Mouse (Mus musculus) Muller cell, postnatal 12 days (primary cell): Measurements from ENCODE around the gene Map3k3.
"Not testable (repeated sequence)": the region's sequence is repeated elsewhere in the genome, so short reads cannot be mapped to it uniquely, and the experiment has no call there.

Source experiments
- DNase-seq: peaks from one replicate; pipeline ENCODE4 v3.0.0-alpha.2; 2015; ENCODE audit errors: inconsistent ontology term

Gene Map3k3

DNA sequence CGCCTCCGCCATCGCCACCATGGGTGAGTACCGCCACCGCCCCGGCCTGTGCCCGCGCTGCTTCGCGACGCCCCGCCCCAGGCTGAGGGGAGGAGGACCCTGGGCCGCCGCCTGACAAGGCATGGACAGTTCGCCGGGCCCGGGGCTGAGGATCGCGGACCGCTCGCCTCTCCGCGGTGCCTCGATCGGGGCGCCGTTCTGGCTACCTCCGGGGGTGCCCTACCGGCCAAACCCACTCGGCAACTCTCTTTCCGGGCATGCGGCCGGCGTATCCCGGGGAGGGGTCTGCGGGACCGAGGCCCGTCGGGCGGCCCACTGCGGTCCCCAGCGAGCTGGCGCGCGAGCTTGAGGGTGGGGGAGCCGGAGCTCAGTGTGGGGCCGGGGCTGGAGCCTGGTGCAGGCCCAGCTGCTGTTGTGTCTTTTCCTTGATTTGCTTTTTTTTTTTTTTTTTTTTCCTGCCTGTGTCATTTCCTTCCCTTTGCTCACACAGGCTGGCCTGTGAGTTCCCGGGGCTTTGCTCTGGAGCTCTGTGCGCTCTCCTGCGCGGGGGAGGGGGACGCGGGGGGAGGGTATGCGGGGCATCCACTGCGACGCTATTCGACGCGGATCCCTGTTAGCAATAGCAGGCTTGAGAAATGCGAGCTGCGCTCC, 623 bp downstream of the Map3k3 start:
- DNase-seq: peak; percentile 89

DNA sequence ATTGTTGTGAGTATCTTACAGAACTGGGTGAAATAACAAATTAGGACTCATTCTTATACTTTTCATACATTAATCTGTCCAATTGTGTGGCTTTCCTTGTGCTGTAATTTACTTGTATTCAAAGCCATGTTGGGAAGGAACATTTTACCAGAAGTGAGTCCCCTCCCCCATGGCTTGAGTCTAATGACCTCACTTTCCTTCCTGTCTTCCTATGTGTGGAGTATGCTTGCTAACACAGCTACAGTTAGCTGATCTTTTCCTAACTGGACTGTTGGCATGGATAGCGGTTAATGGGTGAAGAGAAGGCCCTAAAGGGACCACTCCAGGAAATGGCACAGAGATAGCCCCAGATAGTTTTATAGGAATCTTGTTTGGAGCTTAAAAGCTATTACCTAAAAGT, 13.8 kb downstream of the Map3k3 start:
- no peak for DNase-seq

DNA sequence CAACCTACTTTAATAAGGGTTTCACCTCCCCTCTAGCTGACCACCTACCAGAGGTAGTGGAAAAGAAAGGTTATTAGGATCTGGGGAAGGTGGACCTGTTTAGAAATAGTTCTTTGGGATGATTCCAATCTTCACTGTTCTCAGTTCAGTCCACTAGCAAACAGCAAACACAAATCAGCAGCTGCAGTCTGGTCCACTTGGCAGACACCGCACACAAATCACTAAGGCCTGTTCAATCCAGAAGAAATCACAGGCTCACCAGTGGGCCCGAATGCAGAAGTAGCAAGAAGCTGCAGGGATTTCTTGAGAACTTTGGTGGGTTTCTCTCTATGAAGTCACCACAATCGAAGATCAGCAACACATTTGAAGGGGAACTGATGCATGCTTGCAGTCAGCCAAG, 18.5 kb downstream of the Map3k3 start:
- no peak for DNase-seq

DNA sequence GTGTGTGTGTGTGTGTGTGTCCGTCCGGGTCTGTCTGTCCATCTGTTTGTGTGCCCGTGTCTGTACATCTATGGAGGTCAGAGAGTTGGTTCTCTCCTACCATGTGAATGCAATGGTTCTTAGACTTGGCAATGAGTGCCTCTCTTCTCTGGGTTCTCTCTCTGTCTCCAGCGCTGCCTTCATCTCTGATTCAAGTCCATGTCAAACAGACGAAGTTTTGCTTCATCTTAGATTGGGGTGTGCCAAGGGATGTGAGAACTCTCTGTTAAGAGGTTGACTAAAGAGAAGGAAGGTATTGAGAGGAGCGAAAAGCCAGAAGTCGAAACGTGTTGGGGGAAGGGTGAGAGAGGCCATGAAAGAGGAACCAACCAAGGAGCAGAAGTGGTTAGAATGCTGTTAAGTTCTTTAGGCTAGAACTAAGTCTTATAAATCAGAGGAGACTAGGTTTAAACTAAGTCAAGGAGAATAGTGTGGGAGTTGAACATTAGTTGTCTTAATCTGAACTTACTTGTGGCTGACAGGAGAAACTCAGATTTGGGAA, 21.7 kb downstream of the Map3k3 start:
- DNase-seq: no peak

DNA sequence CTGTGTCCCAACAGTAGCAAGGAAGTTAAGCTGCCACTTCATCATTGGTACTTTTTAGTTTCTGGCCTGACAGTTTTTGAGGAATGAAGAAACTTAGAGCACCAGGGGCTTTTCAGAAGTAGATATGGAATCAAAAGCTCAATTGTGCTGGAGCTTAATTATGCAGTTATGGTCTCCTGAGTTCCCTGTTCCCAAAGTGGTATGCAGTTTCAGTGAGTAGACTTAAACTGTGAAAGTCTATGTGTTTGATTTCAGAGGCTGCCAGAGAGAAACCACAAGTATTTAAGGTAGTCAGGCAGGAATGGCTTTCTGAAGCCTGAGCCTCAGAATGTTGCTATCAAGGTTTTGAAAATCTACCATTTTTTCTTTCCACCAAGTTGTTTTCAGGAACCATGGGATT, 27.3 kb downstream of the Map3k3 start:
- peak; percentile 65 for DNase-seq

DNA sequence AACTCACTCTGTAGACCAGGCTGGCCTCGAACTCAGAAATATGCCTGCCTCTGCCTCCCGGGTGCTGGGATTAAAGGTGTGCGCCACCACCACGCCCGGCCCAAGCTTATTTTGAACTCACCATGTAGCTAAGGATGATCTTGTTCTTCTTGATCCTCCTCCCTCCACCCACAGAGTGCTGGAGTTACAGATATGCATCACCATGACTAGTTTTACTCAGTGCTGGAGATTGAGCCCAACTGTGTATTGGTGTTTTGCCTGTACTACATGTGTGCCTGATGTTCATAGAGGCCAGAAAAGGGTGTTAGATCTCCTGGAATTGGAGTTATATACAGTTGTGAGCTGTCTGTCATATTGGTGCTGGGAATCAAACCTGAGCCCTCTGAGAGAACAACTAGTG, 37.8 kb downstream of the Map3k3 start:
- DNase-seq: no peak

DNA sequence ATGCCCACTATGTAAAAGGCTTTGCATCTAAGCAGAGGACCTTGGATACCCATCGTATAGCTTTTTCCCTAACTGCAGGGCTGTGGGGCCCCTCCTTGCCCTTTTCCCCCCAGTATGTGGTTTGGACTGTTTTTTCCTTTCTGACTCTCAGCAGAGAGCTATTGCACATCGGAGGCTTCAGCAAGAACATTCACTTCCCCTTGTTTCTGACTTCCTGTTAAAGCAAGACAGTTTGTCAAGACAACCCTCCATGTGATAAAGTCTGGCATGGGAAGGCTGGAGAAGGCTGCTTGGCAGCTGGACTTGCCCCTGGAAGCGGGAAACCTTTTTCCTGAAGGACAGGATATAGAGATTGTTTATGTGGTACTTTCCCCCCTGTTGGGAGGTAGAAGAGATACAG, 38.3 kb downstream of the Map3k3 start:
- DNase-seq: no peak

DNA sequence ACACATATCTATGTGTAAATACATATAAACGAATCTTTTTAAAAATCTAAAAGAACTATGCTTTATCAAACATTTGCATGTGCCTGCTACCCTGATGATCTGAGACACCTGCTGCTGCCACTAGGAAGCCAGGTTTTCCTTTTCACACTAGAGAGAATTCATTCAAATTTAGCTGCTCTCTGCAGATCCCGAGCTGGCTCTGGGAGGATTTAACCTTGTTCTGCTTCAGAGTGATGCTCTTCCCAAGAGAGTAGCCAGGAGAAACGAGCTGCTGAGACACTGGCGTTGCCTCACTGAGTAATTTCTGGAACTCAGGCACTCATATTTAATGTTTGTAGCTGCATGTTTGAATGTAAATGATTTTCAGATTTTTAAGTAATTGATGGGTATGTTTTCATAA, 40.4 kb downstream of the Map3k3 start:
- DNase-seq: no peak

DNA sequence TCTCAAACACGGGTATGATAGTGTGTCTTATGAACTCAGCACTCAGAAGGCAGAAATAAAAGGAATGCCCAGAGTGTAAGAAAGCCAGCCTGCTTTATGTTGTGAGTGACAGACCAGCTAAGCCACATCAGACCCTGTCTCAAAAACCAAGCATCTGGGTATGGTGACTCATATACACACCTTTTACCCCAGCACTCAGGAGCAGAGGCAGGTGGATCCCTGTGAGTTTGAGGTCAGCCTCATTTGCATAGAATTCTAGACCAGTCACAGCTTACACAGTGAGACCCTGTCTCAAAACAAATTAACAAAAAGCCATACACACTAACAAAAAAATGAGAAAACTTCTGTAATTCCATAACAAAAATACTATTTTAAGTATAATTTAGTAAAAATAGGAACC, 41.4 kb downstream of the Map3k3 start:
- no peak for DNase-seq

DNA sequence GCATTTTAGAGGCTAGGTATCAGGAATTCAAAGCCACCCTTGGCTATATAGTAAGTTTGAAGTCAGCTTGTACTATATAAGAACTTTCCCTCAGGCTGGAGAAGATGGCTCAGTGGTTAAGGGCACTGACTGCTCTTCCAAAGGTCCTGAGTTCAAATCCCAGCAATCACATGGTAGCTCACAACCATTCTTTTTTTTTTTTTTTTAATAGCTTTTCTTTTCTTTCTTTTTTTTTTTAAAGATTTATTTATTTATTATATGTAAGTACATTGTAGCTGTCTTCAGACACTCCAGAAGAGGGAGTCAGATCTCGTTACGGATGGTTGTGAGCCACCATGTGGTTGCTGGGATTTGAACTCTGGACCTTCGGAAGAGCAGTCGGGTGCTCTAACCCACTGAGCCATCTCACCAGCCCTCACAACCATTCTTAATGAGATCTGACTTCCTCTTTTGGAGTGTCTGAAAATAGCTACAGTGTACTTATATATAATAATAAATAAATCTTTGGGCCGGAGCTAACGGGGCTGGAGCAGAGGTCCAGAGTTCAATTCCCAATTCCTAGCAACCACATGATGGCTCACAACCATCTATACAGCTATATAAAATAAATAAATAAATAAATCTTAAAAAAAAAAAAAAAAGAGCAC, 42.4 kb downstream of the Map3k3 start:
- DNase-seq: not testable (repeated sequence)

DNA sequence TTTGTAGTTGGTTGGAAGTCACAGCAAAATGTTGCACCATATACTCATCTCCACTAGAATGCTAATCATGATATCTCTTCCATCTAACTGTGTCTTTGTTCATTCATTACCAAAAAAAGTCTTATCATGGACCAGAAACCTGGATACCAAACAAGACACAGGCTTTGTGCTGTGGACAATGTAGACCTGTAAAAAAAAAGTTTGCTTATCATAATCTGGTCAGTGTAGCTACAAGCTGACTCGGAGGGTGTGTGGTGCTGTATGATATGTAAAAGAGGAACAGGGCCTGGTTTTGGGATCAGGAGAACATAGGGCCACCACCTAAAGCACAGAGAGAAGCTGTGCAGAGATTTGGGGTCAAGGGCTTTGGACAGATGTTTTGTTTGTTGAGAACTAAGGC, 45.1 kb downstream of the Map3k3 start:
- DNase-seq: no peak

DNA sequence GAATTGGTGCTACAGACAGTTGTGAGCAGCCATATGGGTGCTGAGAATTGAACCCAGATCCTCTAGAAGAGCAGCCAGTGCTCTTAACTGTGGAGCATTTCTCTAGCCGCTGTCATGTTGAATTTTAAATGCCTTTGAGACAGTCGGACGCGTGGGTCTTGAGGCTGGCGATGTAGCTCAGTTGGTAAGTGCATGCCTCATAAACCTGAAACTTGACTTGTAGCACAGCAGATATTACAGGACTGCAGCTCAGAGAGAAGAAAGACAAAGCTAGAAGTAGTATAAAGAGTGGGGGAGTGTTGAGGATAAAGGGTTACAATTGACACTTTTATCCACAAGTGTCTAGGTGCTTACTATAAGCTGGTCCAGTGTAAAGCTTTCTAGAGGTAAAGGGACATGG, 48.1 kb downstream of the Map3k3 start:
- DNase-seq: no peak

DNA sequence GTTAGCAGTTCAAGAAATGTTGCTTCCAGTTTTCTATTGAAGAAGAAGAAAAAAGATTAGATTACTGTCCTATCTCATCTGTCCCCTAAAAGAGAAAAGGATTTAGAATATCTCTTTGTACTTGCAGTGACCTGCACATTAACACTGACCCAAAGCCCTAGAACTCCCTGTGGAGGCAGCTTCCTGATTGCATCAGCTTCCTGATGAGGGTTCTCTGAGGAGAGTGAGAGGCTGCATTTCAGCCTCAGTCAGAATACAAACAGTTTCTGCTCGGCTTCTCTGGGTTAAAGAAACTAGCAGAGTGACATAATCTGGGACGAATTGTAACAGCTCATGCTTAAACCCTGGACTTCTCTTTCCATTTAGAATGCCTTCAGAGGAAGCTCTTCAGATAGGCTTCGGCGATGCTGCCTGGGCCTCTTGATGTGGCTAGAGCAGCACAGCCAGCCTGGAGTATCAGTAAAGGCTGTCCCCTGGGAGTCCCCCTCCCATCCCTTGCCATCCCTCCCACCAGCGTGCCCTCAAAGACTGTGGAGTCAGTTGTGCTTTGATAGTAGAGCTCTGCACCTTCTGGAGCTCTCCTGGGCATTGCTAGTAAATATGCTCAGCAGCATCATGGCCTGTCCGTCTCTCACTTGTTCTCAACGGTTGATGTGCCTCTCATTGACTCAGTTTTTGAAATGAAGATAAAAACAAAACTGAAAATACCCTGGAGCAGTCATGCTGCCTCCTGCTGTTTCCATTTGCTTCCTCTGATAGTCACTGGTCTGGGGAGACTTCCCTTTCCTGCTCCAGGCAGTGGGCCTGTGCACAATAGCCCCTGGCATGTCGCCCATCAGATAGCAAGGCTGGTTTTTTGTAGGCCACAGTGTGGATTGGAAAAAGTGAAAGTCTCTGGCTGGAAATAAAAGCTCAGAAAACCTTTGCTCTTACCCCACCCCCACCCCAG, 50.4 kb downstream of the Map3k3 start:
- DNase-seq: peak; percentile 78

DNA sequence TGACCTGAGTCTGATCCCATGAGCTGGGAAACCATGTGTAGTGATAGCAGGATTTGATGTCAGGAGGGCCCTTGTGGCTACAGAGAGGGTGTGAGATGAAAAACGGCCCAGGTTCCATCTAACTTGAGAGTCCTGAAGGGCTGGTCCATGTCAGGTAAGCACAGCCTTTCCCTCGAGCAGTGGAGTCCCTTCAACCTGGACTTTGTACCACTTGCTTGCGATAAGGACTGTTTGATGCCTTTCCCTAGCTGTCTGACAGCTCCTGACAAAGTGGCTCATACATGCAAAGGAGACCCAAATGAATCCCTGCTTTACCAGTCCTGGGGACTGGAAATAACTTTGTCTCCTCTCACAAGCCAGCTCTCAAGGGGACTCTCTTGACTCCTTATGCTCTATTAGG, 66.8 kb downstream of the Map3k3 start:
- DNase-seq: no peak

DNA sequence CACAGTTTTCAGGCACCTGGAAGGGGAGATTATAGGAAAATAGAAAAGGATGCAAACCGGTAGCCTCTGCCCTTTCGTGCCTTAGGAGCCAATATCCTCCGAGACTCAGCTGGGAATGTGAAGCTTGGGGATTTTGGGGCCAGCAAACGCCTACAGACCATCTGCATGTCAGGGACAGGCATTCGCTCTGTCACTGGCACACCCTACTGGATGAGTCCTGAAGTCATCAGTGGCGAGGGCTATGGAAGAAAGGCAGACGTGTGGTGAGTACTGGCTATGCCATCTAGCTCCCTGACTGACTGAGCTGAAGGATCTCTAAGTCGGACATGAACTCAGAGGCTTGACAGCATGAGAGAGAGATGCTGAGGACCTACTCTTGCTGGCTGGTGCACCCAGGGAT, 67.7 kb downstream of the Map3k3 start:
- no peak for DNase-seq

DNA sequence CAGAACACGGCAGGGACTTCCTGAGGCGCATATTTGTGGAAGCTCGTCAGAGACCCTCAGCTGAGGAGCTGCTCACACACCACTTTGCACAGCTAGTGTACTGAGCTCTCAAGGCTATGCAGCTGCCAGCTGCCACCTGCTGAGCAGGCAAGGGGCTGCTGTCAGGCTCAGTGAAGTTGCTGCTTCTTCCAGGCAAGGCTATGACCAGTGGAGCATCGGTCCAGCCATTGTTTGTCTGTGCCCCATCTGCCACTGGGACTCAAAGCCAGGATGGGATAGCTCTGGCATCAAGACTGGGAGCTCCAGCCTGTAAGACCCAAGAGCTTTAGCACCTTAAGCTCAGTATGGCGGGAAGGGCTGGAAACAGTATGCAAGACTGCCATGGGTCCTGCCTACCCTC, 69.7 kb downstream of the Map3k3 start:
- DNase-seq: no peak

DNA sequence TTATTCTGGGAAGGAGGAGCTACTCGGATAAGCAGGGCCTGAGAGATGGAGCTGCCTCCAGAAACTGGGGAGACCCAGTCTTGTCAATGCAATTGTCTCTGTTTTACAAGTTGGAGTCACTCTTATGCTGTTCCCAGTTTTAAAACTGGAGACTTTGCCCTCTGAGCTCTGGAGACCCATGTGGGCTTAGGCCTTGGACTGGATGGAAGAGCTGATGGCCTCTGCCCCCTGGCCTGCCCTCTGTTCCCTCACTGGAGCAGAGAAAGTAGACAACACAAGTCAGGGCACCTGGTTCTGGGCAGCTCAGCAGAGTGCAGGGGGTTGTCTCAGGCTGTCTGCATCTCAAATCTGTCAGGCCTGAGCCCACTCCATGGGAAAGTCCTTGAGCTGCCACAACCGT, 70.4 kb downstream of the Map3k3 start:
- no peak for DNase-seq

DNA sequence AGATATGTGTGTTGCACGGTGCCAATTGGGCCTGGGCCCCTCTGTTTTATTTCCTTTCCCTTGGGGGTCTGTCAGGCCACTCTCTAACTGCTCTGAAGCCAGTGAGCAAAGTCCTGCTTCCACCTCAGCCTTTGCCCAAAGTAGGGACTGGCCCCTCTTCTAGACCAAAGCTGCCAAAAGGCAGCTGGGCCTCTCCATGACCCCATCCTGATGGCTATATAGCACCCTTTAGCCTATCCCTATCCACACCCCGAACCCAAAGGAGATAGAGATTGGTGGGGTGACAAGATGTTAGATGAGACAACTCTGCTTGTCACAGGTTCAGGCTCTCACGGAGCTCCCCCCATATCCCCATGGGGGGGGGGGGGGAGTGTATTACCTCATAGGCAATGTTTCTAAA, 71.3 kb downstream of the Map3k3 start:
- DNase-seq: no peak

DNA sequence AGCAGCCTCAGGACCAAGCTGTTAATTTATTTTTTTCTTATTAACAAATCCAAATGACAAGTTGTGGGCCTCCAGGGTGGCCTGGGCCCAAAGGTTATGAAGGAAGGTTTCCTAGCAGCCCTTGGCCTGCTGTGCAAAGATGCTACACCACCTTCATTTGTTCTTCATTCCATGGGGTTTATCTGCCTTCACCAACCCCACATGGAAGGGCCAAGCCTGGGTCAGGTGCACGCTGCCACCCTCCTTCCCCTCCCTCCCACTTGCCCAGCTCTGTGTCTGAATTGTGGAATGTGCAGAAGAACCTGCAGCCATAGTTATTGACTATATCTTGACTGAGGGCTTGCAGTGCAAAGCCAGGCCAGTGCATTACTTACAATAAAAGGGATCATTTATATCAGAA, 71.8 kb downstream of the Map3k3 start:
- DNase-seq: no peak

DNA sequence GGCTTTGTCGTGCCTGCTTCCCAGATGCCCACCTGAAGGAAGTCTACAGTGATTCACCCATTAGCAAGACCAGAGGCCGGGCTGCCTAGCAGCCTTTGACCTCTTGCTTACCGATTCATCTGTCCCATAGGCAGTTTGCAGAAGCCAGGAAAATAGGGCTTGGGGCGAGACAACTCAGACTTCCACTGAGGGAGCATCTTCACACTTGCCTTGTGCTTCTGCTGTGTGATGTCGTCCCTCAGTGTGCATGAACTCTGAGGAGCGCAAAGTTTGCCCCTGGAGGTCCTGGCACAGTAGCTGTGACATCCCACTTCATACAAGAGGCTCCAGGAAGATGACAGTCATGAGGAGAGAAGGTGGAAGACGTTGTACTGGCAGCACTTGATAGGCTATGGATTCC, 72.7 kb downstream of the Map3k3 start:
- no peak for DNase-seq

DNA sequence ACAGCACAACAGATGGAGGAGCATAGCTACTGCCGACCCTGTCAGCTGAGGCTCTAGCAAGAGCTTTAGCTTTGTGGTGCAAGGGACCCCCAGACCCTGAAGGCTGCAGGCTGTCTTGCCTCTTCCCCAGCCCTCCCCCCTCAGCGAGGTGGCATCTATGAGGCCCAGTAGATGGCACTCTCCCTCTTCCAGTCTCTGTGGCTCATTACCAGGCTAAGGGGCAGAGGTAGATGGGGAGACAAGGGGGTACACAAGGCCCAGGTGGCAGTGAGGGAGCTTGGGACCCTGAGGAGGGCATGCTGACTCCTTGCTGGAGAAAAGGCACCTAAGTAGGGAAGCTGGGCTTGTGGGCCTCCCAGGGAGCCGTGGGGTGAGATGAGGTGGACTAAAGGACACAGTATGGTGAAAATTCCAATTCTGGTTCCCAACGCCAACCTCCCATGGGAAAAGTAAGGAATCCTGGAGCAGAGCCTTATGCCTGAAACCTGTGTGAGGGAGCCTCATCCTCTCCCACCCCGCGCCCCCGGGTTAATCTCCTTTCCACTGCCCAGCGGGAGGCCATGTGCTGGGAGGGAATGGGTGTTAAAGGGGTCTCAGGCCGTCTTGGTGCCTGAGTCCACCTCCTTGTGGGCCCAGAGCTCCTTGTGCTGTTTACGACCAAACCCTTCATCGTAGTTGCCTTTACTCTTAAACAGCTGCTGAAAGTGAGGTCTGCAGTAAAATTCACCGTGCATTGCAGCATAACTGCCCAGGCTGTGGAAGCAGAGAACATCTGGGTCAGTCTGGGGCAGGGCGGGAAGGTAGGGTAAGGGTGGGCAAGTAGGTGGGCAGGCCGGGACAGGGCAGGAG, 73.9 kb downstream of the Map3k3 start:
- DNase-seq: peak; percentile 49

DNA sequence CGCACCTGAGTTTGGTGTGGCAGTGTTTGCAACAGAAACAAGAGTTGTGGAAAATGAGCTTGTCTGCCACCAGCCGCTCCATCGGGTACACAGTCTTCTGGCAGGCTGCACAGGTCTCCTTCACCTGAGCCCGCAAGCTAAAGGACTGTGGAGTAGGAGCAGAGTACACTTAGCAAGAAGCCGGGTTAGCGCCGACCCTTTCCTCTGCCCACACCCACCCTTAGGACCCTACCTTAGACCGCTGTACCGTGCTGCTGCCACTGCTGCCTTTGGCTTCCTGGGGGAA, 74.5 kb downstream of the Map3k3 start:
- no peak for DNase-seq
